Mouse (Mus musculus) ES-Bruce4 (cell line): ENCODE measurements around the gene Otop2.

Experiments
- CTCF ChIP-seq: IDR thresholded peaks from one replicate; pipeline ENCODE4 v1.8.1; 2011; ENCODE audit warnings: low read depth, low read length
- EP300 ChIP-seq: IDR thresholded peaks from 2 replicates; pipeline ENCODE4 v1.6.1; 2011; ENCODE audit warnings: low read depth, low read length; ENCODE audit not compliant: insufficient read depth
- POLR2A ChIP-seq: IDR thresholded peaks from one replicate; pipeline ENCODE4 v1.8.1; 2011; ENCODE audit warnings: low read length; ENCODE audit not compliant: insufficient read depth

GRCm38 (mm10) chr11:115288305-115288704 is 18.7 kb upstream of the Otop2 start:
- TF ChIP-seq CTCF (no peak), EP300 (no peak), POLR2A (no peak)
